Mouse (Mus musculus) forebrain, embryonic 16.5 days (tissue): ENCODE results near the gene Bicral. TPM values are rescaled to one million over a fixed set of nuclear protein-coding genes. Genes with fewer than 3 reads are reported as not detected.
"Not testable (repeated sequence)": the region's sequence is repeated elsewhere in the genome, so short reads cannot be mapped to it uniquely, and the experiment has no call there.

ENCODE experiments used
- ATAC-seq: fragments of 200-750 bp; cut with Nextera tagmentation; 2 replicates; pipeline ENCODE4 v1.8.0; 2017; ENCODE audit warnings: mild to moderate bottlenecking, moderate library complexity
- H3K27ac ChIP-seq: fragments of 300-500 bp; sonication (generic); 2 replicates; pipeline ENCODE4 v1.5.1; 2014; ENCODE audit warnings: low read length, control low read depth
- H3K27me3 ChIP-seq: fragments of 300-500 bp; sonication (generic); replicated peaks from 2 replicates; pipeline ENCODE4 v1.6.1; 2014; ENCODE audit warnings: low read length; ENCODE audit not compliant: control insufficient read depth, insufficient read depth
- H3K36me3 ChIP-seq: fragments of 300-500 bp; sonication (generic); 2 replicates; pipeline ENCODE4 v1.6.1; 2014; ENCODE audit not compliant: control insufficient read depth, insufficient read depth
- H3K4me1 ChIP-seq: fragments of 300-500 bp; sonication (generic); replicated peaks from 2 replicates; pipeline ENCODE4 v1.6.1; 2014; ENCODE audit warnings: low read length; ENCODE audit not compliant: control insufficient read depth, insufficient read depth
- H3K4me2 ChIP-seq: fragments of 300-500 bp; sonication (generic); 2 replicates; pipeline ENCODE4 v1.6.1; 2014; ENCODE audit warnings: mild to moderate bottlenecking, low read length, control low read depth
- H3K4me3 ChIP-seq: fragments of 300-500 bp; sonication (generic); replicated peaks from 2 replicates; pipeline ENCODE4 v1.5.1; 2014; ENCODE audit warnings: mild to moderate bottlenecking, low read length, control low read depth
- H3K9ac ChIP-seq: fragments of 300-500 bp; sonication (generic); replicated peaks from 2 replicates; pipeline ENCODE4 v1.6.1; 2014; ENCODE audit warnings: low read depth, low read length, control low read depth
- H3K9me3 ChIP-seq: fragments of 300-500 bp; sonication (generic); 2 replicates; pipeline ENCODE4 v1.6.1; 2016; ENCODE audit warnings: low read length; ENCODE audit not compliant: control insufficient read depth
- WGBS: fragments of 180-500 bp; shearing (Covaris S2); extraction: QIAGEN DNeasy Blood & Tissue Kit; methylation state at CpG from one replicate; pipeline ENCODE4 v1.1.7; 2014; 5-methylcytosine and 5-hydroxymethylcytosine counted together
- polyA plus RNA-seq: library from polyadenylated mRNA; unstranded; fragments of >200 nt; fragmentation: Nextera tagmentation; extraction: Ambion mirVana; gene quantifications from 2 replicates; pipeline ENCODE4 v1.2.1, GENCODE M21; 2015

The Bicral gene
- polyA plus RNA-seq, 1 experiment from 2014 or later, result 10.0 TPM

DNA sequence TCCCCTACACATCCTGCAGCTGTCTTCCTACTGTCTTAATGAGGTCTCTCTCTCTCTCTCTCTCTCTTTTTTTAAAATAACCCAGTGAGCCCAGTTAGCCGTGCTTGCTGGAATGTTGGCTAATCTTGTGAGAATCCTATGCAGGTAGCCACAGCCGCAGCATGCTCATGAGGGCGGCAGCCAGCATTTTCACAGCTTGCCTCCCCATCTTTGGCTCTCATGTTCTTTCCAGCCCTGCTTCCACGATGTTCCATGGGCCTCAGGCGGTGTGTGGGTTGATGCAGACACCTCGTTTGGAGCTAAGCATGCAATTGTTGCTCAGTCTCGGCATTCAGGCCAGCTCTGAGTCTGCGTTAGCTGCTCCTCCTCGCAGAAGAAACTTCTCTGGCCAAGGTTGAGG, 93.4 kb downstream of the Bicral start:
- not testable (repeated sequence) for H3K4me3 ChIP-seq, H3K36me3 ChIP-seq, H3K27ac ChIP-seq, H3K4me2 ChIP-seq, H3K4me1 ChIP-seq, H3K27me3 ChIP-seq, H3K9ac ChIP-seq, H3K9me3 ChIP-seq, ATAC-seq
- 52% methylated on average over 8 of the region's 9 CpGs for WGBS

DNA sequence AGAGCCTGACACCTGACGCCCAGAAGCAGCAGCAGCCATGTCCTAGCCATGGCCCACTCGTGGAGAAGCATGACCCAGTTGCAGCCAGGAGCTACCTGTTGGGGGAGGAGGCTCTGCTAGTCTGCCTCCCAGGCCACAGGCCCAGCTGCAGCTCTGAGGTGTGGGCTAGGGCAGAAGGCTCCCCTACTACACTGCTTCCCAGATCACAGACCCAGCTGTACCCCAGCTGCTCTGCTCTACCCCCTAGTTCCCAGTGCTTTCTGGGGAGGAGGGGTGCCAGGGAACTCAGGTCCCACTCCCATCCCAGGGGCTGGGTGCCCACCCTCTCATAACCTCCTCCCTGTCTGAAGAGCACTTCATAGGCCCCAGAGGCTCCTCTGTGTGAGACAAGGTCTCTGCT, 94.7 kb downstream of the Bicral start, which contains the start of gene Ptcra:
TSS of gene Ptcra (minus strand) at position 169 of the 400 bp plus-strand sequence.
- Histone ChIP-seq H3K4me3 (no peak within 1 kb of the TSS), H3K4me1 (no peaks in the 10 kb centered on the region), H3K9me3 (no peaks in the 10 kb centered on the region), H3K27ac (no peak within 1 kb of the TSS), H3K36me3 (no peaks in the 10 kb centered on the region), H3K9ac (no peak within 1 kb of the TSS), H3K4me2 (no peak within 1 kb of the TSS), H3K27me3 (no peaks in the 10 kb centered on the region)
- 66% methylated on average over 2 of the region's 2 CpGs for WGBS
- ATAC-seq, result no peak

DNA sequence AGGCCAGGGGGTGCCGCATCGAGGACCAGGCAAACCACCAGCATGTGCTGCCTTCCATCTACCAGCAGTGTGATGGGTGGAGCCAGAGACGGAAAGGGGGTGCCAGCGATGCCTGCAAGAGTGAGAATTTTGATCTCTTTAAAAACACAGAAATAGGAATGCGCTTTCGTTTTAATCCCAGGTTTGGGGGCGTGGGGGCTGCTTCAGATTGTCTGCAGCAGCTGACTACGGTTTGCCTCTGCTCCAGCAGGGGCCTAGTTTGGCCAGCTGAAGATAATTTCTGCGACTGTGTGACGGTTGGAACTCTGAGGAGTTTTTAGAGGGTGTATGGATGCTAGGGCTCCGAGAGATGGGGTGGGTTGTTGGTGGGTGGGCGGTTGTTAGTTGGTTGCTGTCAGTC, 99.5 kb downstream of the Bicral start:
- H3K36me3 ChIP-seq, result no peaks in the 10 kb centered on the region
- no peak overlapping the region for H3K4me2 ChIP-seq
- no peak overlapping the region for H3K4me3 ChIP-seq
- 80% methylated on average over 12 of the region's 12 CpGs for WGBS
- ATAC-seq, result no peak
- no peaks in the 10 kb centered on the region for H3K4me1 ChIP-seq
- H3K27ac ChIP-seq, result no peak overlapping the region
- H3K9ac ChIP-seq, result no peak overlapping the region
- H3K9me3 ChIP-seq, result no peaks in the 10 kb centered on the region
- H3K27me3 ChIP-seq, result no peaks in the 10 kb centered on the region

DNA sequence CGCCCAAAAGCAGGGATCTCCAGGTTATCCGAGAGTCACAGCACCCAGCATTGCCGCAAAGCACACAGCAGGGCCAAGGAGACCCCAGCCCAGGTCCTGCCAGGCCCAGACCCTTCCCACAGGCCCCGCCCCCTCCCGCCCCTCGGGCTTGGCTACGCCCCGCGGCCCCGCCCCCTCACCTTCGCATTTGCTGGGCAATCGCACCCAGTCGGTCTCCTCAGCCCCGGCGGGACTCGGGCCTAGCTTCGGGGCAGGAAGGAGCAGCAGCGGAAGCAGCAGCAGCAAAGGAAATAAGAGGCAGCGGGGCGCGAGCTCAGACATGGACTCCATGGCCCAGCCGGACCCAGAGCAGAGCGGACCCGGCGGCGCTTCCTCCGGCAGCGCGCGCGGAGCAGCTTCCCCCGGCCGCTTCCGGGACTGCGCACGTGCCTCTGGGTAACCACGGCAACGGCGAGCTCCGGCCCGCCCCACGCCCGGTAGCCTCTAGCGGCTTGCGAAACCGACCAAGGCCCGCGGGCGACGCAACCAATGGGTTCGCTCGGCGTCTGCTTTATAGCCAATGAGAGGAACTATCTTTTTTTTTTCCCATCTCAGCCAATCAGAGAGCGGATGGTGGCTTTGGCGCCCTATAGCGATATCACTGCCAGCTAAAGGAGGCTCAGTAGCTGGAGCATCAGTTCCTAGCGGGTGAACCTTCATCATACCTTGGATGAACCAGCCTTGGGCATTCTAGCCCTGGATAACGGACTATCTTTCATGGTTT, 106.3 kb downstream of the Bicral start, which contains the start of gene Cnpy3:
TSS of gene Cnpy3 (minus strand) at position 421 of the 763 bp plus-strand sequence.
- 0% methylated on average over 52 of the region's 58 CpGs for WGBS
- Histone ChIP-seq H3K4me3 (peak within 1 kb of the TSS; percentile 91), H3K9me3 (no peaks in the 10 kb centered on the region), H3K27me3 (no peaks in the 10 kb centered on the region), H3K27ac (peak within 1 kb of the TSS; percentile 89), H3K36me3 (no peaks in the 10 kb centered on the region), H3K9ac (peak within 1 kb of the TSS; percentile 68), H3K4me2 (peak within 1 kb of the TSS; percentile 70), H3K4me1 (peaks cover 17% of the 10 kb centered on the region)
- peak; percentile 99 for ATAC-seq

DNA sequence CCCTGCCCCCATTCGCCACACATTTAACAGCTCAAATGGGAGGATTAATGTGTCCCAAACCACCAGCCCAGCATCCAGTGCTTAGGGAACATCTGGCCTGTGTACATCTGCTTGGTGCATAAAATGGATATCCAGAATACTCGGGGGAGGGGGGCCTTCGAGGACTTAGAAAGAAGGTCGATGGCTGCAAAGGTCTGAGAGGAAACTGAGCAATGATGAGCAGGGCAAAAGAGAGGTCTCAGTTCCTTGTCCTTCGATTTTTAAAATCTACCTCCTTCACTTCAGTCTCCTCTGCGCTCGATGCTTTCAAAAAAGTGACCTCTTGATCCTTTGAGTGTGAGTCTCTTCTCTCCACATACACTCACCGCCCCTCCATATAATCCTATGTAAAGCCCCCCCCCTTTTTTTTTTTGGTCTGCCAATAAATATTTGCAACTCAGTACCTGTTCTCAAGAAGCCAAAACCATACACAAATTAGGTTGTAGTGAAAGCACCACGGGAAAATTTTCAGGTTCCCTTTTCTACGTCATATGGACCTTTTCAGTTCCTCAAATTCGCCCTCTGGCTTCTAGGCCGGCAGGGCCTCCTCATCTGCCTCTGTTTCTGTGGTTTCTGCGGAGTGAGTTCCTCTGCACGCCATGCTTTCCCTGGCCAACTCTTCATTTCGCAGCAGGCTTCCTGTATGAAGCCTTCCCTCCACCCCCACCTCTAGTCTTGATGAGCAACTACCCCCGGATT, 107.1 kb downstream of the Bicral start:
- Histone ChIP-seq H3K4me2 (peak overlapping the region; percentile 70), H3K36me3 (no peaks in the 10 kb centered on the region), H3K27ac (peak overlapping the region; percentile 89), H3K9me3 (no peaks in the 10 kb centered on the region), H3K9ac (peak overlapping the region; percentile 68), H3K4me3 (peak overlapping the region; percentile 91), H3K4me1 (peaks cover 17% of the 10 kb centered on the region), H3K27me3 (no peaks in the 10 kb centered on the region)
- no peak for ATAC-seq
- WGBS, result 30% methylated on average over 16 of the region's 16 CpGs

DNA sequence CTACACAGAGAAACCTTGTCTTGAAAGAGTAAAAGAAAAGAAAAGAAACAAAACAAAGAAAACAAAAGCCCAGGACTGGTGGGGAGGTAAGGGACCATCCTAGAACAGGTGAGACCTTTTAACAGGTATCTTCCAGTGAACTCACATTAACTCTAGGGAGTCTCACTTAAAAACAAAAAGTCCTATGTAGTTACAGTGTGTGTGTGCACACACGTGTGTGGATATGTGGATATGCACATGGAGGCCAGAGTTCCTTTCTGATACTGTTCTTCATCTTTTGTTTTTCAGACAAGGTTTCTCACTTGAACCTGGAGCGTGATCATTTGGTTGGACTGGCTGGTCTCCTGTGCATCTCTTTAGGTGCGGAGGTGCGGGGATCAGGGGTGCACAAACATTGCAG, 107.7 kb downstream of the Bicral start:
- no peaks in the 10 kb centered on the region for H3K27me3 ChIP-seq
- H3K4me3 ChIP-seq, result no peak overlapping the region
- H3K4me1 ChIP-seq, result peaks cover 17% of the 10 kb centered on the region
- WGBS, result 95% methylated on average over 4 of the region's 4 CpGs
- no peaks in the 10 kb centered on the region for H3K9me3 ChIP-seq
- no peak overlapping the region for H3K27ac ChIP-seq
- H3K9ac ChIP-seq, result no peak overlapping the region; the same call in 1 of the 2 replicates
- no peak for ATAC-seq
- H3K36me3 ChIP-seq, result no peaks in the 10 kb centered on the region; the same call in 1 of the 2 replicates
- no peak overlapping the region for H3K4me2 ChIP-seq

DNA sequence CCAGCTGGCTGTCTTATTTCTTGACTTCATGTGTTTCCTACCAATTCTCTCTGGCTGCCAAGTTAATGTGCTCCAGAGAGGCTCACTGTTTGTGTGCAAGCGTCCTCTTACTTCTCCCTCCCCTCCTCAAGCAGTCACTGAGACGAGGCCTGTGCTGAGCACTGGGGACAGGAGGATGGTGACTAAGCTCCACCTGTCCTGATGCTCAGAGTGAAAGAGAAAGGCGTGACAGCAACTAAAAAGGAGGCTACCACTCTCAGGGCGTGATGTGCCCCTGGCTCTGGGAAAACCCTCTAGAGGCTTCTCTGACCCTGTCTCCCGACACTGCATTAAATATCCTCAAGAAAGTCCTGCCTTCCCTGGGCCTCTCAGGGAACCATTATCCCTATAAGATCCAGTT, 109.0 kb downstream of the Bicral start:
- Histone ChIP-seq H3K27ac (no peak overlapping the region), H3K36me3 (no peaks in the 10 kb centered on the region; the same call in 1 of the 2 replicates), H3K4me2 (no peak overlapping the region), H3K27me3 (no peaks in the 10 kb centered on the region), H3K4me1 (peaks cover 17% of the 10 kb centered on the region), H3K9ac (no peak overlapping the region), H3K9me3 (no peaks in the 10 kb centered on the region), H3K4me3 (no peak overlapping the region)
- WGBS, result 91% methylated on average over 5 of the region's 5 CpGs
- no peak for ATAC-seq

Other genes starting within 250 kb of the Bicral start
- gene Ptk7, start 229.0 kb downstream of the Bicral start, polyA plus RNA-seq, result 33.9 and 36.5 TPM in 2 replicates
- gene Klc4, start 212.5 kb downstream of the Bicral start, polyA plus RNA-seq, result 42.8 and 43.9 TPM in 2 replicates
- 66.1 and 74.9 TPM in 2 replicates for gene Mrpl2, start 212.3 kb downstream of the Bicral start, polyA plus RNA-seq
- 38.8 and 42.8 TPM in 2 replicates for gene Cul7, start 208.1 kb downstream of the Bicral start, polyA plus RNA-seq
- 47.7 and 51.1 TPM in 2 replicates for gene Rrp36, start 184.1 kb downstream of the Bicral start, polyA plus RNA-seq
- gene Mea1, start 179.7 kb downstream of the Bicral start, polyA plus RNA-seq, result 208 and 240 TPM in 2 replicates
- gene Klhdc3, start 177.6 kb downstream of the Bicral start, polyA plus RNA-seq, result 191 and 194 TPM in 2 replicates
- gene Ppp2r5d, start 153.4 kb downstream of the Bicral start, polyA plus RNA-seq, result 87.5 and 96.6 TPM in 2 replicates
- 22.7 and 24.6 TPM in 2 replicates for gene Pex6, start 147.0 kb downstream of the Bicral start, polyA plus RNA-seq
- gene Gnmt, start 129.3 kb downstream of the Bicral start, polyA plus RNA-seq, result 0.93 and 1.1 TPM in 2 replicates
- gene Cnpy3, start 106.3 kb downstream of the Bicral start, polyA plus RNA-seq, result 61.9 and 64.5 TPM in 2 replicates
- gene Ptcra, start 94.8 kb downstream of the Bicral start, polyA plus RNA-seq, result 0.39 TPM in 1 of 2 replicates, not detected in the other
- 52.8 and 56.0 TPM in 2 replicates for gene 2310039H08Rik, start 85.8 kb downstream of the Bicral start, polyA plus RNA-seq
- gene Rpl7l1, start 75.8 kb downstream of the Bicral start, polyA plus RNA-seq, result 107 and 115 TPM in 2 replicates
- 52.6 and 55.6 TPM in 2 replicates for gene Tbcc, start 32.2 kb upstream of the Bicral start, polyA plus RNA-seq
- gene Prph2, start 52.0 kb upstream of the Bicral start, polyA plus RNA-seq, result not detected in 2 replicates
- 16.0 and 16.9 TPM in 2 replicates for gene Ubr2, start 152.1 kb upstream of the Bicral start, polyA plus RNA-seq